Mouse (Mus musculus): Measurements from ENCODE around the gene Natd1.

Natd1 gene

DNA sequence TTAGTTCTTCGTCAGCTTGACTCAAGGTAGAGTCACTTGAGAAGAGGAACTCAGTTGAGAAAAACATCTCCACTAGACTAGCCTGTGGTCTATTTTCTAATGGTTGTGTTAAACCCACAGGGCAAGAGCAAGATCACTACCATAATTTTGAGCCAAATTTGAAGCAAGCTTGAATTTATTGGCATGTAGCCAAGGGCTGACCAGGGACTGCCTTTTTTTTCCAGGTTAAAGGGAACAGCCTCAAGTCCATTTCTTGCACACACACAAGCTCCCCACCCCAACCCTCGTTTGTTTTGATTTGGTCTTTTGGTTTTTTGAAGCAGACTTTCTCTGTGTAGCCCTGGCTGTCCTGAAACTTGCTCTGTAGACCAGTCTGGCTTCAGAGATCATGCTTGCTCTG, 24.7 kb downstream of the Natd1 start:
- 74% methylated on average over 2 of the region's 2 CpGs for WGBS

DNA sequence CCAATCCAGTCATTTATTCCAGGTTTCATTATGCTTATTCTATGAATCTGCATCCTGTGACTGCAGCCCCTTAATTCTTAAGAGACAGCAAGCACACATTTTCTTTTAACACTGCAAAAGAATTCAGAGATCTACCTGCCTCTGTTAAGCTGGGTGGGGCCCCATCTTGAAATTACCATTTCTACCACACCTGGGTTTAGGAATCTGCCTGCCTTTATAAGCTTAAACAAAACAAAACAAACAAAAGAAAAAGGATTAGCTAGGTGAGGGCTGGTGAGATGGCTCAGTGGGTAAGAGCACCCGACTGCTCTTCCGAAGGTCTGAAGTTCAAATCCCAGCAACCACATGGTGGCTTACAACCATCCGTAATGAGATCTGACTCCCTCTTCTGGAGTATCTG, 27.6 kb downstream of the Natd1 start:
- 93% methylated on average over 3 of the region's 3 CpGs for WGBS

GRCm38 (mm10) chr11:60882386-60882785, 32.2 kb downstream of the Natd1 start:
- WGBS = 81% methylated on average over 3 of the region's 3 CpGs

GRCm38 (mm10) chr11:60880559-60880958, 34.0 kb downstream of the Natd1 start:
- 90% methylated on average over 4 of the region's 4 CpGs for WGBS

GRCm38 (mm10) chr11:60879423-60879822, 35.1 kb downstream of the Natd1 start:
- WGBS = 2% methylated on average over 11 of the region's 11 CpGs

- WGBS = under 1% methylated on average over 62 of the region's 62 CpGs
Observed at GRCm38 (mm10) chr11:60878675-60879294, 35.8 kb downstream of the Natd1 start, which contains the start of gene Tmem11. Tmem11 (minus strand) TSS chr11:60879272.

- WGBS = under 1% methylated on average over 41 of the region's 52 CpGs
Observed at GRCm38 (mm10) chr11:60878056-60878612, 36.4 kb downstream of the Natd1 start.

GRCm38 (mm10) chr11:60873101-60873500, 41.4 kb downstream of the Natd1 start:
- 63% methylated on average over 6 of the region's 6 CpGs for WGBS

GRCm38 (mm10) chr11:60871409-60871808, 43.1 kb downstream of the Natd1 start:
- 67% methylated on average over 4 of the region's 4 CpGs for WGBS

DNA sequence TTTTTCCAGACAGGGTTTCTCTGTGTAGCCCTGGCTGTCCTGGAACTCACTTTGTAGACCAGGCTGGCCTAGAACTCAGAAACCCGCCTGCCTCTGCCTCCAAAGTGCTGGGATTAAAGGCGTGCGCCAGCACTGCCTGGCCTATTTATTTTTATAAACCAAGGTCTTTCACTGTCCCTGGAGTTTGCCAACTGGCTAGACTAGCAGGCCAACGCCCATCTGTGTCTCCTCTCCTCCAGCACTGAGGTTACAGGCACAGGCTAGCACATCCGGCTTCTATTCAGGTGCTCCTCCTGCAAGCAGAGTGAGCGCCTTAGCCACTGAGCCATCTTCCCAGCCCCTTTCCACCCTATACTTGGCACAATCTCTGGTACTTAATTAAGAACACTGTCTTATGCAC, 45.1 kb downstream of the Natd1 start:
- 91% methylated on average over 6 of the region's 6 CpGs for WGBS

- 53% methylated on average over 8 of the region's 8 CpGs for WGBS
Observed at GRCm38 (mm10) chr11:60867904-60868303, 46.6 kb downstream of the Natd1 start.

DNA sequence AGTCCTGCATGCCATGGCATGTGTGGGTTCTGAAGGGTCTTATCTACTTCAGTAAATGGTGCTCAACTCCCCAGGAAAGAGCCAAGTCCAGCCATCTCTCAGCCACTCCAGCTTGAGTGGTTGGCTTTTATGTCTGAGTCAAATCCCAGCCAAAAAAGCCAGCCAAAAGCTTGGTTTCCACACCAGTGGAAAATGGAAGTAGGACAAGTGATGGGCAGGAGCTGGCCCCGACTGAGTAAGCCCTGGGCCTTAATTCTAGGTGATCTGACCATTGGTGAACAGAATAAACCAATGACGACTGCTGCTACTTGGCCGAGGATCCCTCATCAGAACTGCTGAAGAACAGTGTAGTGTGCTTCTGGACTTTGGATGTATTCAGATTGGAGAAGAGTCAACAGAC, 47.1 kb downstream of the Natd1 start:
- 69% methylated on average over 3 of the region's 3 CpGs for WGBS

DNA sequence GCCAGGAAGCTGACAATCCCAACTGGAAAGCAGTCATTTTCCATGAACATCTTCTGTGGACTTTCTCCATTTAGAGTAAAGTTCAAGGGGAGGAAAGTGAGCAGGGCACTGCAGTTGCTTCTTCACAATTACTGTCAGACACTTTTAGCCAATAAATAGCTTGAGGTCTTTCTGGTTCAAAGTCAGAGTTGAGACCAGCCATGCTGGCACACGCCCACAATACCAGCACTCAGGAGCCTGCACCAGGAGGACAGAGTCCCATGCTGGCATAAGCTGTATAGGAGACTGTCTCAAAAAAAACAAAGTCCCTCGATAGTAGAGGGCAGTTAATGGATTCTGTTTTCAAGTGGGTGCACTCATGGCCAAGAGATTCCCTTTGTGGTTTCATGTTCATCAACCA, 48.5 kb downstream of the Natd1 start:
- WGBS = 55% methylated on average over 2 of the region's 2 CpGs

DNA sequence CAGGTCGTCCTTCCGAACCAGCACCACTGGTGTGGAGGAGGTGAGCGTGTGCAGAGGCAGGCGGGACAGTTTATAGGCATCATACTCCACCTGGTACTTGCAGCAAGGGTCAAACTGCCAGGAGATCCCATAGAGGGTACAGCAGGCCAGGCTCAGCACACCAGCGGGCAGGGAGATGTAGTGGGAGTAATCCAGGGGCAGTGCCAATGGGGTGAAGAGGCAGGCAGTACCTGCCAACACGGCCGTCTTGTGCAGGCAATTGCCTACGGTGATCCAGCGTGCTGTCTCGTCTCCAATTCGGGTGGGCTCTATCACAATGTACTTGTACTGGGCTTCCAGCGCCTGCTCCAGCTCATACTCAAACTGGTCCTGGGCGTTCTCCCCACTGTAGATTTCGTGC, 49.6 kb downstream of the Natd1 start:
- WGBS = 67% methylated on average over 14 of the region's 14 CpGs

- 71% methylated on average over 2 of the region's 2 CpGs for WGBS
Observed at GRCm38 (mm10) chr11:60864166-60864565, 50.4 kb downstream of the Natd1 start.

- 68% methylated on average over 4 of the region's 4 CpGs for WGBS
Observed at GRCm38 (mm10) chr11:60863196-60863595, 51.4 kb downstream of the Natd1 start.

- WGBS = 91% methylated on average over 3 of the region's 3 CpGs
Observed at GRCm38 (mm10) chr11:60861993-60862392, 52.6 kb downstream of the Natd1 start.

DNA sequence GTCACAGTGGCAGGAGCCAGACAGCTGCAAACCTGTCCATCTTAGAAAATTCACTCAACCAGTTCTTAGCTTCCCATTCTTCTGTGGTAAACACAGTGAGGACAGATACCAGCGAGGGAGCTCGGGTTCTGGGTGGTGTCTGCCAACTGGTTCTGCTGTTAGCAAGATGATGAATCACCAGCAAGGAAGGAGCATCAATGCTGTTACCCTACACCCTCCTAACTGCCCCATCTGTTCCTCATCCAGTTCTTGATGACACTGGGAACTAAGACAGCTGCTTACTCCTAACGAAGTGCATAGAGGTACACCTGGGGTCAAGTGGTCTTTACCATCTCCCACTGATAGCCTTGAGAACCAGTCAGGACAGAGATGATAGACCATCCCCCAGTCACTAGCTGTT, 58.0 kb downstream of the Natd1 start:
- WGBS = 48% methylated on average over 3 of the region's 3 CpGs
